ENCODE assay signal across 9 mouse cellular contexts in genomic region chr6:146890215-146890614, GRCm38 (mm10). TPM values are rescaled to one million over a fixed set of nuclear protein-coding genes. Genes with fewer than 3 reads are reported as not detected.
DNase-seq lines count a peak whose midpoint lies in the region; ATAC-seq and TF ChIP-seq lines count a peak whose summit lies in the region.
"Had no signal": no experiment of that assay in that cellular context is flagged by ENCODE, and none has a peak within 500 bp of the region (broad histone marks: within the 10 kb centered on the region; RNA-seq: fewer than 3 reads in every experiment).

No protein-coding gene starts in this region.

- H3K4me1 ChIP-seq in lung, embryonic 14.5 days (ENCODE audit: insufficient read depth) = peaks cover 12% of the 10 kb centered on the region
- H3K4me1 ChIP-seq in heart, postnatal 0 days (ENCODE audit: control insufficient read depth, insufficient read depth) = peaks cover 34% of the 10 kb centered on the region
- H3K4me1 ChIP-seq in liver, postnatal 0 days (ENCODE audit: insufficient read depth) = 0 out of 2 replicates have a peak, but pooled peaks cover 3% of the 10 kb centered on the region

- peak overlapping the region; percentile 78; the same call in 1 of the 2 replicates for H3K4me3 ChIP-seq in lung, embryonic 14.5 days (ENCODE audit: low read depth, low read length)
- peak overlapping the region; percentile 27 for H3K4me3 ChIP-seq in heart, postnatal 0 days (ENCODE audit: low read depth, low read length)
- no peak overlapping the region for H3K4me3 ChIP-seq in liver, postnatal 0 days (ENCODE audit: low read depth, low read length)

- no peaks in the 10 kb centered on the region for H3K36me3 ChIP-seq in lung, embryonic 14.5 days (ENCODE audit: insufficient read depth)
- peaks cover 6% of the 10 kb centered on the region for H3K36me3 ChIP-seq in heart, postnatal 0 days (replicated peaks; ENCODE audit: control insufficient read depth, insufficient read depth, low read length)
- no peaks in the 10 kb centered on the region for H3K36me3 ChIP-seq in liver, postnatal 0 days (replicated peaks; ENCODE audit: insufficient read depth, low read length)

- DNase-seq in heart, adult 11 months = peak; percentile 31
- DNase-seq in heart, adult 9 months (ENCODE audit: low spot score in 2 of 2) = no peak
- no peak for DNase-seq in lung, embryonic 14.5 days
- no peak for DNase-seq in lung, postnatal 36 days
- no peak for DNase-seq in heart, postnatal 0 days (ENCODE audit: low spot score)
- no peak for DNase-seq in liver, postnatal 0 days
- no peak for DNase-seq in layer of hippocampus, adult 18-20 months (ENCODE audit: low spot score in 2 of 2)
- DNase-seq: cerebellum, adult 11 months had no signal

- ATAC-seq in lung, embryonic 14.5 days (ENCODE audit: insufficient read depth) = no peak
- no peak for ATAC-seq in heart, postnatal 0 days (ENCODE audit: insufficient read depth, low read depth)
- no peak for ATAC-seq in liver, postnatal 0 days
- ATAC-seq in cerebellum, adult (ENCODE audit: insufficient number of reproducible peaks, low FRiP score, low TSS enrichment) = no peak

- peak overlapping the region; percentile 82 for H3K4me2 ChIP-seq in lung, embryonic 14.5 days
- H3K4me2 ChIP-seq in heart, postnatal 0 days (ENCODE audit: low read depth, low read length) = peak overlapping the region; percentile 21
- peak overlapping the region; percentile 89 for H3K4me2 ChIP-seq in liver, postnatal 0 days (ENCODE audit: low read depth, low read length)

- H3K9ac ChIP-seq in lung, embryonic 14.5 days = peak overlapping the region; percentile 32; the same call in 1 of the 2 replicates
- H3K9ac ChIP-seq in heart, postnatal 0 days (replicated peaks; ENCODE audit: low read depth, low read length) = peak overlapping the region; percentile 4; the same call in 1 of the 2 replicates
- peak overlapping the region; percentile 31; the same call in 1 of the 2 replicates for H3K9ac ChIP-seq in liver, postnatal 0 days (replicated peaks)

- no peaks in the 10 kb centered on the region for H3K9me3 ChIP-seq in lung, embryonic 14.5 days (ENCODE audit: low read depth, low read length)
- H3K9me3 ChIP-seq in heart, postnatal 0 days (replicated peaks; ENCODE audit: control insufficient read depth, low read length) = no peaks in the 10 kb centered on the region
- H3K9me3 ChIP-seq in liver, postnatal 0 days (ENCODE audit: low read length) = no peaks in the 10 kb centered on the region

- 60% methylated on average over 2 of the region's 2 CpGs for WGBS in lung, embryonic 14.5 days
- WGBS in heart, postnatal 0 days = 54% methylated on average over 2 of the region's 2 CpGs
- 72% methylated on average over 2 of the region's 2 CpGs for WGBS in liver, postnatal 0 days (ENCODE audit: insufficient replicate concordance)

- no peak for TF ChIP-seq CTCF in lung, embryonic 14.5 days (IDR thresholded peaks at IDR 0.05; ENCODE audit: low read depth)
- no peak for TF ChIP-seq CTCF in heart, postnatal 0 days (IDR thresholded peaks at IDR 0.05; ENCODE audit: low read depth)
- TF ChIP-seq CTCF in liver, postnatal 0 days (IDR thresholded peaks at IDR 0.05; ENCODE audit: low read depth) = no peak

- H3K27me3 ChIP-seq in lung, embryonic 14.5 days (ENCODE audit: insufficient read depth, low read length) = no peaks in the 10 kb centered on the region
- no peaks in the 10 kb centered on the region for H3K27me3 ChIP-seq in heart, postnatal 0 days (ENCODE audit: control insufficient read depth, insufficient read depth, low read length)
- H3K27me3 ChIP-seq in liver, postnatal 0 days (ENCODE audit: insufficient read depth, low read length) = no peaks in the 10 kb centered on the region

- H3K27ac ChIP-seq in lung, embryonic 14.5 days (ENCODE audit: low read depth) = peak overlapping the region; percentile 47; the same call in 1 of the 2 replicates
- peak overlapping the region; percentile 49 for H3K27ac ChIP-seq in heart, postnatal 0 days (ENCODE audit: low read depth)
- 0 out of 2 replicates have a peak overlapping the region, but pooled peaks have one; percentile 7 for H3K27ac ChIP-seq in liver, postnatal 0 days (ENCODE audit: low read depth)

- no peak for TF ChIP-seq EP300 in heart, postnatal 0 days (IDR thresholded peaks at IDR 0.05; ENCODE audit: low read depth)
- TF ChIP-seq EP300 in liver, postnatal 0 days (IDR thresholded peaks at IDR 0.05; ENCODE audit: low read depth) = no peak

RNA-seq across cellular contexts. Expression of gene Ppfibp1, which starts 1.9 kb away (rescaled TPM):
- polyA plus RNA-seq in lung, embryonic 14.5 days (2014; fragmentation: Nextera tagmentation; extraction: Ambion mirVana) = 52.5 and 56.8 TPM in 2 replicates
- total RNA-seq in heart, postnatal 0 days (2014; rRNA removed; ENCODE audit: low replicate concordance) = 43.0 and 56.5 TPM in 2 replicates
- 38.8 and 39.5 TPM in 2 replicates for polyA plus RNA-seq in heart, postnatal 0 days (2015; fragmentation: Nextera tagmentation; extraction: Ambion mirVana)
- polyA plus RNA-seq in liver, postnatal 0 days (2015; fragmentation: Nextera tagmentation; extraction: Ambion mirVana) = 8.9 and 11.3 TPM in 2 replicates
- 10 to 100 TPM; 34.8 to 39.9 TPM for total RNA-seq in layer of hippocampus, adult 18-20 months (2021)

RNA-seq across cellular contexts. Expression of gene Smco2, which starts 40.3 kb away (rescaled TPM):
- not detected in 2 replicates for polyA plus RNA-seq in lung, embryonic 14.5 days (2014; fragmentation: Nextera tagmentation; extraction: Ambion mirVana)
- total RNA-seq in heart, postnatal 0 days (2014; rRNA removed; ENCODE audit: low replicate concordance) = not detected in 2 replicates
- polyA plus RNA-seq in heart, postnatal 0 days (2015; fragmentation: Nextera tagmentation; extraction: Ambion mirVana) = 0.29 and 0.43 TPM in 2 replicates
- not detected in 2 replicates for polyA plus RNA-seq in liver, postnatal 0 days (2015; fragmentation: Nextera tagmentation; extraction: Ambion mirVana)
- not detected for total RNA-seq in layer of hippocampus, adult 18-20 months (2021)

Comparison
In these comparisons a context has a peak if more than half of its experiments do, and no peak if none do; other contexts are left out.
1. H3K4me2 ChIP-seq: peak in every context shown above with its lines; median percentile 89 in liver, postnatal 0 days; 82 in lung, embryonic 14.5 days; 21 in heart, postnatal 0 days.